Mouse (Mus musculus) stomach, postnatal 0 days (tissue): Measurements from ENCODE around the gene Cpne6.
A peak's percentile ranks its signal among the peaks of the same experiment; 100 is the strongest.

ENCODE experiments used
- CTCF ChIP-seq: IDR thresholded peaks from 2 replicates; pipeline ENCODE4 v1.5.1; 2016; ENCODE audit warnings: antibody characterized with exemption, low read depth, mild to moderate bottlenecking, moderate library complexity
- EP300 ChIP-seq: optimal IDR thresholded peaks from 2 replicates; pipeline ENCODE3; 2016; ENCODE audit warnings: antibody characterized with exemption

GRCm38 (mm10) chr14:55557003-55557402 is 46.8 kb downstream of the Cpne6 start:
- peak; percentile 98 for TF ChIP-seq CTCF
- no peak for TF ChIP-seq EP300
